Mouse (Mus musculus) retina, postnatal 7 days (tissue): ENCODE results near the gene Mark3.
A peak's percentile ranks its signal among the peaks of the same experiment; 100 is the strongest.

Experiments
- DNase-seq: peaks from one replicate; pipeline ENCODE4 v3.0.0-alpha.2; 2012; ENCODE audit warnings: low read depth, low spot score

The Mark3 gene

GRCm38 (mm10) chr12:111560286-111560685 is 14.0 kb upstream of the Mark3 start:
- no peak for DNase-seq

- no peak for DNase-seq
Observed at GRCm38 (mm10) chr12:111562276-111562814, 12.0 kb upstream of the Mark3 start.

DNA sequence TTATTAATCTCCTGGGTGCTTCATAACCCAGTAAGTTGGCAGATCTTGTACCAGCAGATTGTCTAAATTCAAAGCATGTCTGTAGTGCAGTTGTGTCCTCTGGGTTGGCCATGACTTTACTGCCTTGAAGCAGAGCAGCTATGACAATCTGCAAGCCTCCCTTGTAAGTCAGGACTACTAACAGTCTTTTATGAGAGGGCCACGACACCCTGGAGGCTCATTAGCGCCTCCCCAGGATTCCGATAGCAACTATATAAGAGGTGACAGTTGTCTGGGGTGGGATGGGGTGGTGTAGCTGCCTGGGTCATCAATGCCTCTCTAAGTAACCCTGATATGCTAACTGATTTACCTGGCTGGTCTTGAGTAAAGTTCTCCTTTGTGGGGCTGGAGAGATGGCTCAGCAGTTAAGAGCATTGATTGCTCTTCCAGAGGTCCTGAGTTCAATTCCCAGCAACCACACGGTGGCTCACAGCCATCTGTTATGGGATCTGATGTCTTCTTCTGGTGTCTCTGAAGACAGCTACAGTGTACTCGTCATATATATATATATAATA is 11.2 kb upstream of the Mark3 start:
- no peak for DNase-seq

DNA sequence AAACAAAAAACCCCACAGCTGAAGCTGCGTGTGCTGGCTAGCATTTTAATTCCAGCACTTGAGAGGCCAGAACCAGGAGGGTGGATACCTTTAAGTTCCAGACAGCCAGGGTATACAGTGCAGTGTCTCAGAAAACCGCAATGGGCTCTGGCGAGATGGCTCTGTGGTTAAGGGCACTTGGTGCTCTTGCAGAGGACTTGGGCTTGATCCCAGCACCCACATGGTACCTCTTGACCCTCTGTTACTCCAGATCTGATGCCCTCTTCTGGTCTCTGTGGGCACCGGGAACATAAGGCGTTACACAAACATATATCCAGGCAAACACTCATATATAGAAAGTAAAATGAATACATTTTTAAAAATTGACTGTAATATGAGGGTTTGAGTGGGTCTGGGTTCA is 9.0 kb upstream of the Mark3 start:
- no peak for DNase-seq

- DNase-seq = no peak
Observed at GRCm38 (mm10) chr12:111568836-111569235, 5.5 kb upstream of the Mark3 start.

DNA sequence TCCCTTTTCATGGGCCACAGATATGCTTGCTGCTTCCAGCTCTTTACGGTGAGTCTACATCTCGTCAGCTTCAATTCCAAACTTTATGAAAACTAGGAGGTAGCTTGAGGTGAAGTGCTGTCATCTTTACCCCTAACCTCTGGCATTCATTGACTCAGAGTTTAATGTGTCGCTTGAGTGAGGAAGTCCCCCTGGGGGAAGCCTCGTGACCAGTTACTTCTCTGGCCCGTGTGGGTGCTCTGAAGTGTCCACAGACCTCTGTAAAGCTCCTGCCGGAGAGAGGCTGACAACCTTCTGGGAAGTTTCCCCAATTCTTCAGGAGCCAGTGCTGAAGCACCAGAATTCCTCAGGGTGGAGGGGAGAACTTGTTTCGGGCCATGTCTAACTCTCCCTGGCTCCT is 1.9 kb upstream of the Mark3 start:
- no peak for DNase-seq

DNA sequence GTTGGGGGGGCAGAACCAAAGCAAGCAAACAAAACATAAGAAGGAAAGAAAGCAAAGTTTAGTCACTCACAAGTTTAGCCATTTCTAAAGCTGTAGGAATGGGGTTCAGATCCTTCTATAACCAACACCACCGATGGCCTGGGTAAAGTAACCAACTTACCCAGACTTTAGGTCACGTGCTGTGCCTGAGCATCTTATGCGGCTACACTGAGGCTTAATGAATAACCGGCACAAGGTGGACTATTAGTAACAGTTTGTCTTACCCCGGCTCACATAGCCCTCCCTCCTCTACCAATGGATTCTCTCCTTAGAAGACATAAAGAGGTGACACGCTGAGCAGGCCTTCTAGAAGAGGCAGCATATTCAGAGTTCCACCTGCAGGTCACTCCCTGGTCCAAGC is 1.0 kb upstream of the Mark3 start:
- DNase-seq = no peak

GRCm38 (mm10) chr12:111574887-111575838 is 840 bp downstream of the Mark3 start:
- peak; percentile 30 for DNase-seq

DNA sequence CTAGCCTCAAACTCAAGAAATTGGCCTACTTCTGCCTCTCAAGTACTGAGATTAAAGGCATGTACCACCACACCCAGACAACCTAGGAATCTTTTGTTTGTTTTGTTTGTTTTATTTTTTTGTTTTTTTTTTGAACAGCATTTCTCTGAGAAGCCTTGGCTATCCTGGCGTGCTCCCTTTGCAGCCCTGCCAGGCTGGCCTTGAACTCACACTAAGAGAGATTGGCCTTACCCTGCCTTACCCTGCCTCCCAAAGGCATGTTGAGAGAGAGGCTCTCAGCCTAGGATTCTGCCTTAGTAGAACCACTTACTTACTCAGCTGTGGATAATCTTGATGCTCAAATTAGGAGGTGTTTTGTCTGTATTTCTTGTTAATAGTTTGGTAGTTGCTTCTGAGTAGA is 8.7 kb downstream of the Mark3 start:
- no peak for DNase-seq

GRCm38 (mm10) chr12:111584401-111584800 is 10.1 kb downstream of the Mark3 start:
- no peak for DNase-seq

DNA sequence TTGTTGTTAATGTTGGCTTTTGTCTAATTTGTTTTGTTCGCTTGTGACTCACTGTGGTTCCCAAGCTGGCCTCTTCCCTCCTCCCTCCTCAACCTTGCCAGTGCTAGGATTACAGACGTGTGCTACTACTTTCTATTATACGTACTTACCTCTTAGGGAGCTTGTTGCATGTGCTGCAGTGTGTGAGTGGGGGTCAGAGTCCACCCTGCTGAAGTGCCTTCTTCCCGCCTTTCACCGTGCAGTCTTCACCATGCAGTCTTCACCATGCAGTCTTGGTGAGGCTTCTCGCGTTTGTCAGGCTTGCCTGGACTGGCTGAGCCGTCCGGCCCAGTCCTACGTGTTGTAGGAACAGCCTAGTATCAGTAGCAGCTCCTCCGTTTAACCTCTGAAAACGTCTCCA is 12.9 kb downstream of the Mark3 start:
- DNase-seq = no peak

- DNase-seq = no peak
Observed at GRCm38 (mm10) chr12:111592407-111593021, 18.2 kb downstream of the Mark3 start.

- DNase-seq = no peak
Observed at GRCm38 (mm10) chr12:111593775-111594174, 19.5 kb downstream of the Mark3 start.

GRCm38 (mm10) chr12:111597310-111597709 is 23.0 kb downstream of the Mark3 start:
- DNase-seq = no peak

DNA sequence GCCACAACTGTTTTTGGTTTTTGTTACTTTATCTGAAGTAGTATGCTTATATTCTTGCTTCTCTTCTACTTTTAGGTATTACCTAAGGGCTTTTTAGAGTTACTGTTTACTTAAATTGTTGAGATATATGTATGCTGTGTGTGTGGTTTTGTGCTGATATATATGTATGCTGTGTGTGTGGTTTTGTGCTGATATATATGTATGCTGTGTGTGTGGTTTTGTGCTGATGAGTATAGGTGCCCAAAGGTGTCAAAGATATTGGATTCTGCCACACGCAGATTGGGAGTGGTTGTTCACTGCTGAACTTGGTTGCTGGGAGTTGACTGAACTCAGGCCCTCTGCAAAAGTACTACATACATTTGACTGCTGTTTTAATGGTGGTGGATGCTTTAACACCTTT is 24.6 kb downstream of the Mark3 start:
- DNase-seq = no peak

DNA sequence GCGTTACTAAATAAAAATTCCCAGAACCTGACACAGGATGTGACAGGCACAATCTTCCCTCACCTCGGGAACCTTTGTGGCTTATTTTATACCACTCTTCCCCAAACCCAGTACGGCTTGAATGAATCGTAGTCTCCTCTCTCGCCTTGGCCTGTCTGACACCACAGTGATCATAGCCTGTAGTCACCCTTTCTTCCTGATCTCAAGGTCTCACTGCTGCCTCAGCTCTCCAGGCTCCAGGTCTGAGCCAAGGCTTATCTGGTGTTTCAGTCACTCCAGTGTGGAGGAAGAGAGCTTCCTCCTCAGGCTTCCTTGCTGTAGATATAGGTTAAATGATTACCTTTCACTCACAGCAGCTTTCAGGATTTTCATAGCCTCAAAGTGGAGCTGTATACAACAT is 25.3 kb downstream of the Mark3 start:
- DNase-seq = no peak

DNA sequence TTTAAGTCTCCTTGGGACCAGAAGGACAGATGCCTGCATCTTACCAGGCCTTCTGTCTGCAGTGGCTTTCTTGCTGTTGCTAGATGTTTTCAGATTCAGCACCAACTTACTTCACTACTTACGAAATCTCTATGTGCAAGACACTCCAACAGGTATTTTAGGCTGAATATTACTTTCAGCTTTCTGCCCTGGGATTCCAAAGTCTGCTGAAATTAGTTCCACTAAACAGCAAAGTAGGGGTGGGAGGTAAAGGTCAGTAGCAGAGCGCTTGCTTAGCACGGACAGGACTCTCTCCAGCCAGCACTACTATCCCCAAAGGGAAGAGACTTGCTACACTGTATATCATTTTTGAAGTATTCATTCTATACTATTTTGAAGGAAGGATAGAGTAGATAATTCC is 29.5 kb downstream of the Mark3 start:
- no peak for DNase-seq

DNA sequence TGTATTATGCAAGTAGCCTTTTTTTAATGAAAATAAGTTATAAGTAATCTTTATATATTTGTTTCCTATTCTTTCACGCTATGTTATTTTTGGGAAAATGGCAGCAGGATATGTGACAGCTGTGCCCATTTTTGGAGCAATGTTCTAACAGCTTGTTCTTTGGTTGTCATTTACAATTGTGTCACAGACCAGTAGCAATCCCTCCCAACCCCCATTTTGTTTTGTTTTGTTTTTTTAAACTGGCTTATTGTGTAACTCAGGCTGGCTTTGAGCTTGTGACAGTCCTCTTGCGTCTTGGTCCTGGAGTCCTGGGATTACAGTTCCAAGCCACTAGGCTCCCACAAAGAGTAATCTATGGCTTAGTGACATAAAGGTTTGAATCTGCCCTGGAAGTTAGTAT is 31.3 kb downstream of the Mark3 start:
- DNase-seq = no peak

- no peak for DNase-seq
Observed at GRCm38 (mm10) chr12:111608015-111608414, 33.7 kb downstream of the Mark3 start.

- DNase-seq = no peak
Observed at GRCm38 (mm10) chr12:111614475-111615141, 40.3 kb downstream of the Mark3 start.

DNA sequence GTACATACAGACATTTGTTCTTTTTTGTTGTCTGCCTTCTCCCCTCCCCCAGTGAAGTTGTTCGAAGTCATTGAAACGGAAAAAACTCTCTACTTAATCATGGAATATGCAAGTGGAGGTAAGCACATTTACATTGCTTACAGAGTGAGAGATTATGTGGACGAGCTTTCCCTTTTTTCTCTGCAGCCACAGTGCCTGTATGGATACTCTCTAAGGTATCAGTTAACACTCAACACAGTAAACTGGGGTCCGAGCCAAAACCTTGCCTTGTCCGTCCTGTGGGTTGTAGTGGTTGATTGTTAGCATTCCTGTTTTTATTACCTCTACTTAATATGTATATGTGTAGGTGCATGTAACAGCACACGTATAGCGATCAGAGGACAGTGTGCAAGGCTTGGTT is 43.9 kb downstream of the Mark3 start:
- DNase-seq = no peak

DNA sequence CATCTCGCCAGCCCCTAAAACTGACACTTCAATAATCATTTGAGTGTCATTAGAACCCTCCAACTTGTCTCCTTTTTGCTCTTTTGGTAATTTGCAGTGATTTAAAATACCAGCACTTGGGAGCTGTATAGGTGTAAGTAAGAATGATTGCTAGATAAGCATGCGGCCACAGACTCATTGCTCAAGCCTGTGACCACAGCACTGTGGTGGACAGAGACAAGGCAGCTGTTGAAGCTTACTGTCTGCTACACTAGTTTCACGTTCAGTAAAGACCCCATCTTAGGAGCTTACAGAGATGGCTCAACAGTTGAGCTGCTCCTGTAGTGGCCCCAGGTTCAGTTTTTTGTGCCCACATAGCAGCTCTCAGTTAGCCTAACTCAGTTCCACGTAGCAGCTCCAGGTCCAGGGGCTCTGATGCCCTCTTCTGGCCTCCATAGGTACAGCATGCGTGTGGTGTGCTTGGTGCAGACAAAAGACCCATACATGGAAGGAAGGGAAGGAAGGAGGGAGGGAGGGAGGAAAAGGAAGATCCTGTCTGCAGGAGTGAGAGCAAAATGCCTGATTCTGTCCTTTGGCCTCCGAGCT is 73.8 kb downstream of the Mark3 start:
- DNase-seq = no peak
